Mouse (Mus musculus) A20 (cell line): ENCODE results near the gene Gpr162.
A peak's percentile ranks its signal among the peaks of the same experiment; 100 is the strongest.

Experiments used
- DNase-seq: peaks from one replicate; pipeline ENCODE4 v3.0.0-alpha.2; 2011; ENCODE audit warnings: low read depth, low spot score

Gpr162 gene

DNA sequence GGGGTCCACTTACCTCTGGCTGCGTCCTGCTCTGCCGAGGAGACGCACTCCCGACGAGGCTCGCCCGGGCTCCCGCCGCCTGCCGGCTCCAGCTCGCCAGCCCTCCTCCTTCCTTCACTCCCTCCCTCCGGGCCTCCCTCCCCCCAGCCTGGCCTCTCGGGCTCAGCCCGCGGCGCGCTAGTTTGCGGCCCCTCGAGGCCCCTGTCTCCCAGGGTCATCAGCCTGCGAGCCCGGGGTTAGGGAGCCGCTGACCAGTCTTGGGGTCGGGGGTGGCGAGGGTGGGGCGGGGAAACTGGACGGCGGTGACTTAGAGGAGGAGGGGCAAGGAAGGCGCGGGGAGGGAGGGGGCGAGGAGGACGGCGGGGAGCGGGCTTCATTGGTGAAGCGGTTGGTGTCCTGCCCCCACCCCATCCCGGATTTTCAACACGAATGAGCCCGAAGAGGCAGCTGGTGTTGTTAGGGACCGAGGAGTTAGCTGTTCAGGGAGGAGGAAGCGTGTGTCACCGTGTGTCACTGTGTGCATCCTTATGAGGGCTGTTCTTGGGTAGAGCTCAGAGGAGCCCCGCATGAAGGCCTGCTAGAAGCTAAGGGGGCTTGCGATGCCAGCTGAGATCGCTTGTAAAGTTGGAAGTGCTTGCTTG is at the start of gene Gpr162:
Gene Gpr162 (minus strand): TSS at position 326 of the 641 bp plus-strand sequence.
- DNase-seq, result no peak

DNA sequence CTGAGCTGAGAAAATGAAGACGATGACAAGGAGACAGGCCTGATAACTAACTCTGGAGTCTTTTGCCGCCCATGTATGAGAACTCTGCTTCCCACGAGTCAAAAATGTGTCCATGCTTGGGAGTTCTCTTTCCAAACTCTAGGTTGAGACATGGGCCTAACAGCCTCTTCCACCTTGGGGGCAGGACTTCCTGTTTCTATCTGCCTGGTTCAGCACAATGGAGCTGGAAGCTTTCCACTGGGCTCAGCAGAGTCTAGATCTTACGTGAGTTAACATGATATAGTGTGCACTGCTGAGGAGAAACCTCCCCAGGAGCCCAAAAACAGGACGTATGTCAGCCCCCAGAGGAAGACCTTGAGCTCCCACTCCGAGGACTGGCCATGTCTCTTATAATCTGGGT is 49.4 kb upstream of the Gpr162 start:
- DNase-seq, result no peak

DNA sequence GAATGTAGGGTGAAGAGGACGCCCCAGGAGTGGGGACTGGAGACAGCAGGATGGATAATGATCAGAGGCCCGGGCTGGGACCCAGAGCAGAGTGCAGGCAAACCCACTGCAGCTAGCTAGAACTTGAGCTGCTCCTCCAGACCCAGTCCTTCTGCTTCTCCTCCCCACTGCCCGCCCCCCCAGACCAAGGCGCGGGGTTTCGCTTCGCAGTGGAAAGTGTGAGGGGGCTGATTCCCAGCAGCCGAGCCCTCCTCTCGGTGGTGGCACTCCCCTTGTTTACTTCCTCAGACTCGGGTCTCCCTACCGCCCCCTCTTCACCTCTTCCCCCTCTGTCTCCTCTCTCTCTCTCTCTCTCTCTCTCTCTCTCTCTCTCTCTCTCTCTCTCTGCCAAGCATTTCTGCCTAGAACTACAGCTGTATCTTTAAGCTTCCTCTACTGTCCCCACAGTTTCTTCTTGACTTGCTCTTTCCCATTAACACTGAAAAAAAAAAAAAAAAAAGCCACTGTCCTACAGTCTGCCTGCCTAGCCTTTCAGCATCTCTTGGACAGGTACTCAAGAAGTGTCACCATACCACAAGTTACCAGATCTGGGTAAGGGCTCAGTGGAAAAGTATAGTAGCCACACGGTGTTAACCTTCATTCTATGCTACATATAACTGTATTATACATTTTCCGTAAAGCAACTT is 47.9 kb upstream of the Gpr162 start, which contains the start of gene Lag3:
Gene Lag3 (minus strand): TSS at position 173 of the 686 bp plus-strand sequence.
- no peak for DNase-seq

DNA sequence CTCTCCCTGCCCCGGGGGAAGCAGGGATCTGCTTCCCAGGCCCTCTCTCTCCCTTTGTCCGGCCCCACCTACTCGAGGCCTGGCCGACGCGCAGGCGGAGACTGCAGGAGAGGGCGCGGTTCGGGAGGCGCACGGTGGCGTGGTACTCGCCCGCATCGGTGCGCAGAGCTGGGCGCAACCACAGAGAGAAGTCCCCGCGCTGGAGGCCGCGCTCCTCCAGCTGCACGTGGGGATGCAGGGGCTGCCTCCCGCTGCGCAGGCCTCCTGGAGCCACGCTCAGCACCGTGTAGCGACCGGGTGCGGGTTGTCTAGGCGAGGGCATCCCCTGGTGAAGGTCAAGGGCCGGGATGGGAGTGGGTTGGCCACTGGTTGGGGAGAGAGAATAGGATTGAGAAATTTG is 46.2 kb upstream of the Gpr162 start:
- DNase-seq, result no peak

DNA sequence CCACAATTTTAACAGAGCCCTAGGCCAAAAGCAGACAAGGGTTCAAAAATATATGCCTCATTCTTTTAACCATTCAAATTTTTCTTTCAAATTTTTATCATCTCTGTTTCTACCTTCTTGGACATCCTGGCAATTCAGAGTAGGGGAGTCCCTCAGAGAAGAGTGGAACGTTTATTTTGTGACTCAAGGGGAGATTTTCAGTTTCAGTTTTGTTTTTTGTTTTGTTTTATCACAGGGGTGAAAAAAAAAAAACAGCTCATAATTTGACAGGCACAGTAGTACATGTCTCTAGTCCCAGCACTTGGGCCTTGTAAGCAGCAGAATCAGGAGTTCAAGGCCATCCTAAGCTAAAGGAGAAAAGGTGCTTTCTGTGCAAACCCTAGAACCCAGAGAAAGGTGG is 44.0 kb upstream of the Gpr162 start:
- DNase-seq, result peak; percentile 52

DNA sequence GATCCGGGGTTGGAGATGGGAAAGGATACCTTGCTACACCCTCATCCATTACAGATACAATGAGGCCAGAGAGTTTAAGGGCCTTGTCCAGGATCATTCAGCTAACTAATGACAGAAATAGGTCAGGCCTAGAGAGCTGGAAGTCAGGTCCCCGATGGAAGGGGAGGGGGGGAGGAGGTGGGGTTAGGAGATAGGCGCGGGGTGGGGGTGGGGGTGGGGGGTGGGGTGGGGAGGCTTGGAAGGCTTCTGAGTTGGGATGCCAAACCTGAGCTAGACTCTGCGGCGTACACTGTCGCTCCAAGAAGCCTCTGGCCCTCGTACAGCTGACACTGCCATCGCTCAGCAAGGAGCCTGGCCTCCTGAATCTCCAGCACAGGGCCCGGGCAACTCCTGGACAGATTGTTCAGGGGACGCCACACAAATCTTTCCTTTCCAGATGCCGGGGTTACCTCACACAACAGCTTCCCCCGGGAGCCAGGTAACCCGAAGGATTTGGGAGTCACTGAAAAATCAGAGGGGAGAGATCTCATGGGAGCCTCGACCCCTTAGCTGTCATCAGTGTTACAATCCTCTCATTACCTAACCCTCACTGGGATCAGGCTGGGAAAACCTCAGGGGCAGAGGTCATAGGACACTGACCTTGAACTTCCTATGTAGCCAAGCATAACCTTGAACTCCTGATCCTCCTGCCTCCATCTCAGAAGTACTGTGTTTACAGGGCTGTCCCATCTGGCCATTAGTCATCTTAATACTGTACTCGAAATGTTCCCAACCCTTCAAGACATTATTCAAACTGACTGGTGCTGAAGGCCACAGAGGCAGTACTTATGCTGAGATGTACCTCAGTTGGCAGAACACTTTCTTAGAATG is 41.4 kb upstream of the Gpr162 start:
- DNase-seq, result no peak

DNA sequence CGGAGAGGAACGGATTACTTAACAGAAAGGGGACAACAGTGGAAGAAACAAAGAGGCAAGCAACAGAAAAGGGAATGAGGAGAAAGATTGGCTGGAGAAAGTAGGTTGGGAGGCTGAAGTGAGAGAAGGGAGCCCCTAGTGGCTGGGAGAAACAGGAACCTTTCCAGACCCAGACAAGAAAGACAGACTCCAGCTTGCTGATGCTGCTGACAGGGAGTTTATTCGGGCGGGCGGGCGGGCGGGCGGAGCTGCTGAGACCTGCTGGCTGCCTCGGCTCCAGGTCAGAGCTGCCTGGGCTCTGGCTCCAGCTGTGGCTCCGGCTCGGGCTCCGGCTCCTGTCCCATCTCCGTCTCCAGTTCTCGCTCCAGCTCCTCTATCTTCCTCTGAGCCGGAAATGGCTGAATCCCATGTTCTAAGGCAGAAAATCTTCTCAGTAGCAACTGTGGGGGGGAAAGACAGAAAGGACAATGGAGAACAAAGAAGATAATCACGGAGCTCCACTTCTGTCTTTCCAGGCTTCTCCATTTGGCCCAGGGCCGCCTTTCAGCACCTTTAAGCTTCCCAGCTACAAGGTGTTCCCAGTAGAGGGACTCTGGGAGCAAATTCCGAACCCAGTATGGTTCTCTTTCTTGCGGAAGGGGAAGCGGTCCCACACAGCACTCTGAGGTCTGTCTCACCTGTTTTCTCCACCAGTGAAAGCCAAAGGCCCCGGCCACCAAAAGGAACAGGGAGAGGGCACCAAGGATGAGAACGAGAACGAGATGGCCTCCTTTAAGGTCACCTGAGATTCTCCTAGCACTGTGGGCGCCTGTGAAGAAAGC is 40.6 kb upstream of the Gpr162 start:
- no peak for DNase-seq

DNA sequence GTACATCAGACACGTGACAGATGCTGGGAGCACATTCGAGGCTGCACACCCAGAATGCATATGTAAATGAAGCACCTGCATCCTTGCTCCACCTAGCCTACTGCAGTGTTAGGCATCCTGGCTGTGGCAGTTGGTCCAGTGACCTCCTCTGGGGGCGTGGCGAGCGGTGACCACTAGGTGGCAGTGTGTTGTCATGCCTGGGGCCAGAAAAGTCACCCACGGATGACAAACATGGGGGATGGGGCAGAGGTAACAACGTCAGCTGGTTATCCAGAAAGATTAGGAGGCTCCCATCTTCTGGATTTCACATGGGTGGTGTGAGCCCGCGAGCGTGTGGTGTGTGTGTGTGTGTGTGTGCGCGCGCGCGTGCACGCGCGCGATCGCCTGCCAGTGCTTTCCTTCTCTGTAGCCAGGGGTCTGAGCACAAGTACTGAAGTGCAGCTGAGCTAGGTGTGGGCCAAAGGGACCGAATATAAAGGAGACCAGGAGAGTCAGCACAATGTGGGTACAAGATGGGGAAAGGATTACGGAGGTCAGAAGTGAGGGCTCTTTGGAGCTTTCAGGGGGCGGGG is 39.9 kb upstream of the Gpr162 start:
- DNase-seq, result peak; percentile 96

DNA sequence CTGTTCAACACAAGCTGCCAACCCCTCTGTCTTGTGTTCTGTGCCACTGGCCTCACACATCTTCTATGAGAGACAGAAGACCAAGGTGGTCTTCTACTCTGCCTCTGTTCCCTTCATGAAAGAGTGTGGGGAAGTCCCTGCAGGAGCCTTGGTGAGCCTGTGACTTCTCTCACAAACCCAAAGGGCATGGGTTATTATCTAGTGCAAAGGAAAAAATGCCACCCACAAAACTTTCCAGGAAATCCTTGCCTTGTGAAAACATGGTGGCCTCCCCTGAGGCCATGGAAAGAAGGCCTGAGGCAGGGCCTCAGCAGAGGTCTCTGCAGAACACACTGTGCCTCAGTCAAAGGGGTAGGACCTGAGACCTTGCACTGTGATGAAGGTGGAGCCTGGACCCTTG is 38.1 kb upstream of the Gpr162 start:
- DNase-seq, result no peak

DNA sequence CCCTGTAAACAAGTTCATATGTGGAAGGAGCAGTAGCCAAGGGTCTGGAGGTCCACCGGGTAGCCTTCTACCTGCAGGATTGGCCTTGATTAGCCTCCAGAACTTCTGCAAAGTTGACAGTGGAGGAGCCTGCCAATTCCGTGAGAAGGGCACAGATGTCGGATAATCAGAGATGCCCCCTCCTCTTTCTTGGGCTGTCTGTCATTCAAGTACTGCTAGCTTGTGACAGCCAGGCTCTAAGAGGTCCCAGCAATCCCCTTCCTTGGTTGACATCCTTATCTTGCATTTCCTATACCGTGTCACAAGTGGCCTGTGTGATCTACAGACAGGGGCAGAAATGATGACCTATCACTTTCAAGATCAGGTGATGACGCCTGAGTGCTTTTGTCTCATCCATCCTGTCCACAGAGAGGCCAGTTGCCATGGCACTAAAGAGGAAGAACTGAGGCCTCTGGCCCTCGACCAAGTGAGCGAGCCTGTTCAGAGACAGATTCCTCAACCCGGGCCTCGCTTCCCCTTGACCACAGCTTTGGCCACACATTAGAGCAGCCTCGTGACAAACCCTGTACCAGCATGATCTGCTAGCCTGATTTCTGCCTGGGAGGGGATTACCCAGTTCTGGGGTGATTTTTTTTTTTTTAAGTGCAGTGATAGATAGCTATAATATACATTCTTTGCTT is 37.2 kb upstream of the Gpr162 start:
- peak; percentile 61 for DNase-seq

DNA sequence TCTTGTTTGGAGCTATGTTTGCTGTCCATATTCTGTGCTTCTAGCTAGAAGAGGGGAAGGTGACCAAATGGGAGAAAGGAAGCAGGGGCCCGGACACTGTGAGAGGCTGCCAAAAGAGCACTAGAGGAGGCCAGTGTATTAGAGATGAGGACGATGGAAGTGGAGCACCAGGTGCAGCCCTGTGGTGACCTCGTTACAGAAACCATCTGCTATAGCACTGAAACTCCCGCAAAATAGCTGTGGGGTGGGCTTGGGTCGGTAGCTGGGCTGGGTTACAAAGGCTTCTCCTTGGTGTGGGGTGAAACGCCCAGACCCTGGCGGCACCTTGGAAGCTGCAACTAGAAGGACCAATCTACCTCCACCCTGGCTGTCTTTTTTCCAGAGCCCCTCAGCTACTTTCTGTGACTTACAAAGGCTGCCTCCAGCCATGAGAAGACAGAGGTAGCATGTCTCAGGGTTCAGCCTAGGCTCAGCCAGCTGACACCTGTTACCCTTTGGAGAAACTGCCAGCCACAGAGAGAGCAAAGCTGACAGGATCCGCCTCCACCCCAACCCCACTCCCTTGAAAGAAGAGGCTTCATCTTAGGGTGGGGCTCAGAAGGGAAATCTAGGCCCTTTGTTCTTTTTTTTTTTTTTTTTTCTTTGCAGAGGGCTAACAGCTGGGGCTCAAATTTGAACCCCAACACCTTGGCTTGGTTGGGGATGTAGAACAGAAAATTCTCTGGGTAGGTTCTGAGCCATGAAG is 36.4 kb upstream of the Gpr162 start:
- peak; percentile 82 for DNase-seq

DNA sequence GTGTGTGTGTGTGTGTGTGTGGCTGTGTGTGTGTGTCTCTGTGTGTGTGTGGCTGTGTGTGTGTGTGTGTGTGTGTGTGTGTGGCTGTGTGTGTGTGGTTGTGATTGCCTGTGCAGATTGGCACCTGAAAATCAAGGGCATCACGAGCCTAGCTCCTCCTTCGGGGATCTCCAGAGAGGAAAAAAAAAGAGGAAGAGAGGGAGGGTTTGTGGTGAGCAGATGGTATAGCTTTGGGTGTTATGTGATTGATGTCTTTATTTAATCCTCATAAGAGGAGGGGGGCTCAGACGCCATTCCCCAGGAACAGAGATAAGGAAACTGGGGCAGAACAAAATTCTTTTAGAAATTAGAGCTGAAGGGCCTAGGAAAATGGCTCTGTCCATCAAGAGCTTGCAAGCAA is 34.6 kb upstream of the Gpr162 start:
- peak; percentile 73 for DNase-seq

DNA sequence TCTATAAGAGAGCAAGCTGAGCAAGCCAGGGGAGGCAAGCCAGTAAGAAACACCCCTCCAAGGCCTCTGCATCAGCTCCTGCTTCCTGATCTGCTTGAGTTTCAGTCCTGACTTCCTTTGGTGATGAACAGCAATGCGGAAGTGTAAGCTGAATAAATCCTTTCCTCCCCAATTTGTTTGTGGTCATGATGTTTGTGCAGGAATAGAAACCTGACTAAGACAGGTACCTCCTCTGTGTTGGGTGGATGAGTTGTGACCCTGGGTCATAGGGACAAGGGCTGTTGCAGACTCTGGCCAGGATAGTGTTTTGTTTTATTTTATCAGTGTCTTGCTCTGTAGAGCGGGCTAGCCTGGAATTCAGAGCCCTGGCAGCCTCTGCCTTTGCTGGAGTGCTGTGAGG is 30.3 kb upstream of the Gpr162 start:
- DNase-seq, result peak; percentile 72

DNA sequence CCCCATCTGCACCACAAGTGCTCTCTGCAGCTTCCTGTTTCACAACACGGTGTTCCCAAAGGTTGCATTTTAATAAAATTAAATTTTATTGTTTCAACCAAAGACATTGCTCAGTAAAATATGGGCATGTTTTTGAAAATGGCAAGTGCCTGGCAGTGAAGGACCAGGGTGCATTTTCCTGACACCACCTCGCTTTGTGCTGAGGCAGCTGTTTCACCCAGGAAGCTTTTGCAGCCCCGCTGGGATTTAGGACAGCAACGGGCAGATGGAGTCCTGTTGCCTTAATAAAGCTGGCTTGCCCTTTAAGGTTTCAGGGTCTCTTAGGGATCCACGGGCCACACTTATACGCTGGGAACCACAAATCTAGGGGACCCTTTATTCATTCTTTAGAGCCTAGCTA is 27.2 kb upstream of the Gpr162 start:
- no peak for DNase-seq

DNA sequence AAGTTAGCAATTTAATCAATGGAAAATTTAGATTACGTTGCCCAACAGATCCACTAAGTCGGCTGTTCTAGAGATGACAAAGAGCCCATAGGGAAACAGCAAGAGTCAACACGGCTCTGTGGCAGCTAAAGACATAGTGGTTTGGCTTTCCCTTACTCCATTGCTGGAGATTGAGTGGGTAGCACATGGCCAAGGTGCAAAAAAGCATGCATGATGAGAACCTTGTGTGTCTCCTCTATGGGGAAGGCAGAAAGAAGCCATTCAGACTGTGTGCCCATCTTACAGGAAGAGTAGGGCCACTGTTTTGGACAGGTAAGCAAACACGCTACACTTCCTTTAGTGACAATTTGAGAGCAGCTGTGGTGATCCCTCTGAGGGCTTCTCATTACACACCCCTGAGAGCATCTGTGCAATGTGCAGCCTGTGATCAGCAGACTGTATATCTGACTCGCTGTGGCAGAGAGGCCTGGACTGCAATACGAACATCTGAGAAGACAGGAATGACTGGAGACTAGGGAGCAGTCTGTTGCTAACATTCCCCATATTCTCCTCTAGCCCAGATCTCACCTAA is 24.9 kb upstream of the Gpr162 start:
- DNase-seq, result no peak

DNA sequence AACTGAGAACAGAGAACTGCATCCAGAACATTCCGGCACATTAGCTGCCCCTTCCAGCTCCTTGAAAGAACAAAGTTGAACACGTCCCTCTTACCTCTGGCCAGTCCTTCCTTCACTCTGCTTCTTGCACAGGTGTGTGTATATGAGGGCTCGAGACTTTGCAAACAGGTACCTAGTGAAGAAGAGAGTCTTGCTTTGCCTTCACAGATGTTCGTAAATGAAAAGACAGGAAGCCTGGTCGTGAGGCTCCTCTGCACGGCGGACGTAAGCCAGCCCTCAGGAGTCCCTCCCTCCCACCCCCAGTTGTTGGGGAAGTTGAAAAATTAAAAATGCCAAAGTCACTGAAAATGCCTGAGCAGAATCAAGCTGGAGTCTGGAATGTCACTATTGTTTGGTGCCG is 24.2 kb upstream of the Gpr162 start, which contains the start of gene Cd4:
Gene Cd4 (minus strand): TSS at position 236 of the 400 bp plus-strand sequence.
- no peak for DNase-seq

DNA sequence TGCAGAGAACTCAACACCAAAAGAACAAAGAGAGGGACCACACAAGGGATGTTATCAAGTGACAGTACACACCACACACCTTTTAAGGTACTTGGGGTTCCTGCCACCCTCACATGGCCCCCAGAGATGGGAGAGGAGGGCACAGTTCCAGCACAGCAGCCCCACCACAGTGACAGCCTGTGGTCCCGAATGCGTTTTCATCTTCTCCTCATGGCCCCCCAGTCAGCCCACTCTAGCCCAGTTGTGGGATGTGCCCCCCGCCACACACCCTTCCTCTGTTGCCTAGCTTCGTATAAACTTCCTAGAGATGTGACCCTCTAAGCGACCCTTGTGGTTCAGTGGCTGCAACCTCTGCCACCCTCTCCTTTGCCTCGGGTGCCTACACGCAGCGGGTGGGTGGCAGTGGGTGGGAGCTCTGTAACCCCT is 22.2 kb upstream of the Gpr162 start:
- DNase-seq, result no peak

DNA sequence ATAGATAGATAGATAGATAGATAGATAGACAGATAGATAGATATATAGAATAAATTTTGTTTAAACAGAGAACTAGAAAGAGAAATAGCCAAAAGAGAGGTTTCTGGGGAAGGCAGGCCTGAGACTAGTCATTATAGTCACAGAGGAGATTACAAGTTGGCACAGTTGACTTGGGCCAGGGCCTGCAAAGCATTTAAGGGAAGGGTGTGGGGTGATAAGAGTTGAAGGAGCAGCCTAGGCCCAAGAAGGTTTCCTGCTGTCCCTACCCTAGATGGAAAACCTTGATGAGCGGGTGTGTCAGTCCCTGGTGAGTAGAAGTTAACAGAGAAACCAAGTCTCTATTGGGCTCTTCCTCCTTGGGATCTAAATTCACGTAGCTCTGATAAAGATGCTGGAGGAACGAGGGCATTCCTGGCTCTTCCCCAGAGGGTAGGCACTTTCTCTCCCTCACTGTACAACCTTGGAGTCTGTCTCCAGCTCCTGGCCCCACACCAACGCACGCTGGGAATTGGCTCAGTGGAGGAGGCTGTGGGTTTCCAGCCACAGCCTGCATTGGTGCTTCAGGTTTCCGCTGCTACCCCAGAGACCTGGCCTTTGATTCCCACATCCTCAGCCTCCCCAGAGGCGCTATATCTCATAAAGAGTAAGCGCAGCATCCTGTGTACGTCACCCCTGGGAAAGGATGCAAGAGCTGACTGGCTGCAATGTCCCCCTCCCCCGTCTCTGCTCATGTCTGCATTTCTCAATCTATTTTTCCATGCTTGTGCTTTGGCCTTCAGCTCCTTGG is 21.1 kb upstream of the Gpr162 start:
- DNase-seq, result no peak

DNA sequence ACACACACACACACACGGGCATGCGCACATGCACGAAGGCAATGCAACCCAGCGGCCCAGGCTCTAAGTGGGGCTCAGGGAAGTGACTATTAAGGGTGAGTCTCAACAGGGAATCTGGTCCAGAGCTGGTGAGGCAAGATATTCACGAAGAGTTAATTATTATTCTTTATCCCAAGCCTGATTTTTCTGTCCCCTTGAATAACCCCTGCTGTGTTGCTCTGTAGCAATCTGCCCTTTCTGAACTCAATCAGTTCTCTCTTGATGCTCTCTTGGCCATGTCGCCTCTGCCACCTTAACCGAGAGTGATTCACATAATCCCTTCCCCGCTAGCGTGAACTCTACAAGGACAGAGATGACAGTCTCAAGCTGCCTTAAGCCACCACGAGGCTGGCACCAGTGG is 19.6 kb upstream of the Gpr162 start:
- DNase-seq, result no peak
